Mouse (Mus musculus): ENCODE results near the gene Coro2a.

DNA sequence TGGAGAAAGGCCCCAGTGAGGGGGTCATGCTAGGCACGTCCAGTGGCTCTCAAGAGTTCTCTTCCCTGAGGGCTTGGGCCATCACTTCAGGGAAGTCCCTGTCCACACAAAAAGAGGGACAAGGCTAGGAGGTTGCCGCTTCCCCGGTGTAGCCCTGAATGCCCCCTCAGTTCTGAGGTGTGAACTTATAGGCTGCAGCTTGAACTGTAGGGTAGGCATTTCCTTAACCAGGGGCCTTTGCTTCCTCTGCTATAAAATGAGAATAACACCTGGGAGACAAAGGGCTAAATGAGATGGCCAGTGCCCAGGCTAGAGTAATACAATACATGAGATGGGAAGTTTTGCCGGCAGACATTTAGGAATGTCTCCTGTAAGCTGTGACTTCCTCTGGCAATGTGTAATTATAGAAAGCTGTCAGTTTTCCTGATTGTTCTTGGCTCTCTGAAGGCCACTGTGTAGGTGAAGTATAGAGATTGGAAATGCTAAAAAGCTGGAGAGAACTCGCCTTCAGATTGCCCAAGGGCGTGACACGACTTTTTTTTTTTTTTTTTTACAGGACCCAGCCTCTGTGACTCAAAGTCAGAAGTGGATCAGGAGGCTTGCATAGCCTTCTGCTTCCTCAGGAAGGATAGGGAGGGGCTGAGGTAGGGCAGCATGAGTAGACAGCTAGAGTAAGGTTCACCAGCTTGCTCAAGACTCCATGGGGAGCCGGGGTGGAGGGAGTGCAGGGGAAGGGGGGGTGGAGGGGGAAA is 41.1 kb upstream of the Coro2a start:
- no peak for TF ChIP-seq CTCF (IDR thresholded peaks at IDR 0.05; ENCODE audit: control insufficient read depth, insufficient read depth, insufficient read length)
- no peak for TF ChIP-seq MAX (IDR thresholded peaks at IDR 0.05)
- no peak for TF ChIP-seq USF1 (IDR thresholded peaks at IDR 0.05; ENCODE audit: low read depth)
- no peak for TF ChIP-seq MYOD1 (IDR thresholded peaks at IDR 0.05; ENCODE audit: control insufficient read depth, insufficient read length, low read depth)
- no peak for TF ChIP-seq CEBPB (IDR thresholded peaks at IDR 0.05; ENCODE audit: low read depth)

Data from C2C12 (cell line).